Mouse (Mus musculus) bone marrow, adult 2 months (tissue): Measurements from ENCODE around the gene Usp18. TPM values are rescaled to one million over a fixed set of nuclear protein-coding genes. Genes with fewer than 3 reads are reported as not detected.
A peak's percentile ranks its signal among the peaks of the same experiment; 100 is the strongest.

Experiments
- H3K27ac ChIP-seq: fragments of 200-500 bp; 2 replicates; pipeline ENCODE4 v1.5.1; 2012; ENCODE audit warnings: low read depth, mild to moderate bottlenecking, control low read depth, inconsistent platforms, low read length; ENCODE audit not compliant: control insufficient read depth, poor library complexity, insufficient read depth
- H3K4me1 ChIP-seq: fragments of 200-500 bp; 2 replicates; pipeline ENCODE4 v1.6.1; 2011; ENCODE audit warnings: low read length; ENCODE audit not compliant: control insufficient read depth, insufficient read depth
- H3K4me3 ChIP-seq: fragments of 200-500 bp; replicated peaks from 2 replicates; pipeline ENCODE3; 2011; ENCODE audit warnings: mild to moderate bottlenecking, low read depth, low read length, control low read depth; ENCODE audit not compliant: control insufficient read depth
- CTCF ChIP-seq: fragments of 200-500 bp; IDR thresholded peaks from 2 replicates; pipeline ENCODE4 v1.5.1; 2011; ENCODE audit warnings: low read length, control low read depth; ENCODE audit not compliant: control insufficient read depth, insufficient read depth
- POLR2A ChIP-seq: fragments of 200-500 bp; IDR thresholded peaks from 2 replicates; pipeline ENCODE4 v1.6.1; 2011; ENCODE audit warnings: low read depth, mild to moderate bottlenecking, control low read depth, low read length, borderline replicate concordance; ENCODE audit not compliant: control insufficient read depth
- WGBS: fragments of 180-500 bp; shearing (Covaris S2); methylation state at CpG from one replicate; pipeline ENCODE4 v1.1.7; 2018; 5-methylcytosine and 5-hydroxymethylcytosine counted together
- polyA plus RNA-seq: library from polyadenylated mRNA; stranded (reverse); fragments of >200 nt; gene quantifications from 2 replicates; pipeline ENCODE4 v1.2.4, GENCODE M21; 2011; ENCODE audit warnings: low replicate concordance; ENCODE audit not compliant: missing spikeins, insufficient read depth, insufficient read length

Gene Usp18
- polyA plus RNA-seq, 1 experiment: 16.5 TPM

DNA sequence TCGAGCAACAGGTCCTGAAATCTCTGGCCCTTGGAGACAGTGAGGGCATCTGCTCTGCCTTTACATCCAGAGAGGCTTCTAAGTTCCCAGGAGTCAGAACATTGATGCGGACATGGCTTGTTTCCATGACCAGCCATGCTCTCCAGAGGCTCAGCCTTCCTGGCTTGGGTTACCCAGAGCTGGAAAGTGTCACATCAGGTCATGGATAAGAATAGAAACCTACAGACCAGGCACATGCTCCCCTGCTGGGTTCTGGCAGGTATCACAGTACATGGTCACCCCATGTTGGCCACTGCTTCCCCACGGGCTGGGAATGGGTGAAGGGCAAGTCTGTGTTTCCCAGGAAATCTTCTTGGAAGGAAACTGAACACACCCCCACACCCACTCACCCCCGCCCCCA, 26.3 kb upstream of the Usp18 start:
- H3K4me1 ChIP-seq: peaks cover 14% of the 10 kb centered on the region
- 76% methylated on average over 4 of the region's 4 CpGs for WGBS

DNA sequence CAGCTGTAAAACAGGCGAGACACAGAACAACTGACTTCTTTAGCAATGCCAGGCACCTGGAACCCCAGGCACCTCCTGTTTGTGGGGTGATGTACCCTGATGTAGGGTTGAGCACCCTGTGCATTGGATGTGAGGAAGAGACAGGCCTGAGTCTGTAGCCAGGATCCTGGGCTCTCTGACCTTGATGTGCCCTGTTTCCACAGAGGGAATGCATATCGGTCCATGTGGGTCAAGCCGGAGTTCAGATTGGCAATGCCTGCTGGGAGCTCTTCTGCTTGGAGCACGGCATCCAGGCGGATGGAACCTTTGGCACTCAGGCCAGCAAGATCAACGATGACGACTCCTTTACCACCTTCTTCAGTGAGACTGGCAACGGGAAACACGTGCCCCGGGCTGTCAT, 25.5 kb upstream of the Usp18 start:
- no peak for TF ChIP-seq CTCF
- no peak for TF ChIP-seq POLR2A
- 82% methylated on average over 10 of the region's 10 CpGs for WGBS
- H3K27ac ChIP-seq: no peak overlapping the region
- peaks cover 10% of the 10 kb centered on the region for H3K4me1 ChIP-seq
- no peak overlapping the region for H3K4me3 ChIP-seq

More for the DNA sequence above, 26.3 kb upstream of the Usp18 start:
- Histone ChIP-seq H3K27ac (no peak overlapping the region), H3K4me3 (no peak overlapping the region)
- TF ChIP-seq POLR2A: no peak
- TF ChIP-seq CTCF: no peak

- WGBS: 80% methylated on average over 8 of the region's 8 CpGs
- no peak for TF ChIP-seq POLR2A
- no peak for TF ChIP-seq CTCF
- peaks cover 15% of the 10 kb centered on the region for H3K4me1 ChIP-seq
- H3K4me3 ChIP-seq: no peak overlapping the region
- no peak overlapping the region for H3K27ac ChIP-seq
These were observed 23.7 kb upstream of the Usp18 start for GRCm38 (mm10) chr6:121221876-121222597.

- Histone ChIP-seq H3K4me3 (no peak overlapping the region), H3K27ac (no peak overlapping the region), H3K4me1 (peaks cover 13% of the 10 kb centered on the region)
- 88% methylated on average over 14 of the region's 14 CpGs for WGBS
- TF ChIP-seq CTCF: no peak
- TF ChIP-seq POLR2A: no peak
These were observed 22.7 kb upstream of the Usp18 start for GRCm38 (mm10) chr6:121223001-121223400.

DNA sequence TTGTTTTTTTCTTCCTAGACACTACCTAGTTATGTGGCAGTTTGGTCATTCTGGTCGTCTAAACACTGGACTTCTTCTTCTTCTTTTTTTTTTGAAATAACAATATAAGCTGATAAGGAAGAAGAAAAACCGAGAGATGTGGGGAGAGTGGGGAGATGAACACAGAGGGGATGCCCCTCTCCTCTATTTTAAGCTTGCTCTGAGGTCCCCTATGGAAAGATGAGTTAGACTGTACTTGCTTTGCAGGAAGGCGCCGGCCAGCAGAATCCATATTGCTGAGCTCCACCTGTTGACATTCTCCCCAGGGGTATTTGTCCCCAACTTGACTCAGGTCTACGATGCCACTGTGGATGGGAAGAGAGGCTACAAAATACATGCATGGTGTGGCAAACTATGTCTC, 21.6 kb upstream of the Usp18 start:
- Histone ChIP-seq H3K27ac (no peak overlapping the region), H3K4me3 (no peak overlapping the region), H3K4me1 (peaks cover 13% of the 10 kb centered on the region)
- WGBS: 51% methylated on average over 5 of the region's 5 CpGs
- no peak for TF ChIP-seq CTCF
- TF ChIP-seq POLR2A: no peak

DNA sequence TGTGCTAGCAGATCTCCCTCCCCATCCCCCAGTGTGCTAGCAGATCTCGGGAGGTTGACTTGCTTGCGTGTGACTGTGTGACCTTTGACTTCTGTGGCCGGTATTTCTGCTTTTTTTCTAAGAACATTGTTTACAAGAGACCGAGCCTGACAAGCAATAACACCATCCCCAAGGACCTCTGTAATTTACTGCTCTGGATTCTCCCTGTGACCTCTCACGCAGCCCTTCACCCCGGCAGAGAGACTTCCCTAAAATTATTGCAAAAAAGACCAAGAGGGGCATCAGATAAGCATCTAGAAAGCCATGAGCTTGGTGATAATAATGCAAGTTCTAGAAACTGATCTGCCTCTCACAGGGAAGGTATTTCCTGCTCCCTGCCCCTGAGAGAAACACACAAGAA, 20.7 kb upstream of the Usp18 start:
- H3K4me1 ChIP-seq: peaks cover 13% of the 10 kb centered on the region
- WGBS: 12% methylated on average over 6 of the region's 6 CpGs
- no peak overlapping the region for H3K27ac ChIP-seq
- TF ChIP-seq CTCF (no peak), POLR2A (no peak)
- H3K4me3 ChIP-seq: no peak overlapping the region

DNA sequence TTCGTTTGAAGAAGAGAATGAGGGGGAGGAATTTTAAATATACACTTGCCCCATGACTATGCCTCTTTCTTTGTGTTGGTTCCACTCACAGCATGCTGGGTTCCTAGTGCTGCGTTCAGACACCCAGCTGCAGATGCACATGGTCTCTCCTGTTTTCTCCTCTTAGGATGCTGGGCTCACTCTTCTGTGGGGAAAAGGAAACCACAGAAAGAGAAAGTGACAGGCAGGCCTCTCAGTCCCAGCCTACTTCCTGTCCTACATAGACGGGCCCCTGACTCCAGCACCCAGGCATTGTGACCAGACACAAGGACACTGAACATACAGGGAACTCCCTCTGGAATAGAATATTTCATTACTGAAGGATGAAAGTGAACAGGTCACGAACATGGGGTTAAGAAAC, 19.7 kb upstream of the Usp18 start:
- no peak for TF ChIP-seq CTCF

GRCm38 (mm10) chr6:121226744-121227143, 19.0 kb upstream of the Usp18 start:
- TF ChIP-seq POLR2A (no peak), CTCF (no peak)
- WGBS: 17% methylated on average over 2 of the region's 2 CpGs
- H3K27ac ChIP-seq: no peak overlapping the region; the same call in 1 of the 2 replicates
- H3K4me3 ChIP-seq: no peak overlapping the region
- H3K4me1 ChIP-seq: peaks cover 15% of the 10 kb centered on the region

More for the DNA sequence above, 19.7 kb upstream of the Usp18 start:
- peak overlapping the region; percentile 32; the same call in 1 of the 2 replicates for H3K27ac ChIP-seq
- H3K4me1 ChIP-seq: peaks cover 13% of the 10 kb centered on the region
- WGBS: 9% methylated on average over 4 of the region's 4 CpGs
- no peak overlapping the region for H3K4me3 ChIP-seq

GRCm38 (mm10) chr6:121228421-121228820, 17.3 kb upstream of the Usp18 start:
- Histone ChIP-seq H3K27ac (no peak overlapping the region), H3K4me1 (peaks cover 15% of the 10 kb centered on the region), H3K4me3 (no peak overlapping the region)
- 62% methylated on average over 8 of the region's 8 CpGs for WGBS
- TF ChIP-seq CTCF (no peak), POLR2A (no peak)
